Mouse (Mus musculus) brain, embryonic 14.5 days (tissue): ENCODE data around the gene Ptprk. TPM values are rescaled to one million over a fixed set of nuclear protein-coding genes. Genes with fewer than 3 reads are reported as not detected.

ENCODE experiments used
- DNase-seq: peaks from one replicate; pipeline ENCODE4 v3.0.0-alpha.2; 2011; ENCODE audit warnings: low read depth
- CTCF ChIP-seq: fragments of 200-500 bp; IDR thresholded peaks from 2 replicates; pipeline ENCODE4 v1.5.1; 2012; ENCODE audit warnings: inconsistent platforms, mild to moderate bottlenecking, moderate library complexity, borderline replicate concordance; ENCODE audit not compliant: insufficient read depth, insufficient read length; ENCODE audit errors: extremely low read depth
- POLR2A ChIP-seq: fragments of 200-500 bp; IDR thresholded peaks from 2 replicates; pipeline ENCODE4 v1.6.1; 2012; ENCODE audit warnings: mild to moderate bottlenecking, inconsistent platforms, borderline replicate concordance; ENCODE audit not compliant: poor library complexity, insufficient read depth, insufficient read length, severe bottlenecking; ENCODE audit errors: extremely low read depth
- polyA plus RNA-seq: library from polyadenylated mRNA; depleted of rRNA; stranded (reverse); fragments of >200 nt; gene quantifications from 2 replicates; pipeline ENCODE4 v1.2.3, GENCODE M21; 2012

The Ptprk gene
- polyA plus RNA-seq, 1 experiment: 30.8 TPM

GRCm38 (mm10) chr10:28492206-28492605, 417.6 kb downstream of the Ptprk start:
- DNase-seq: peak; percentile 71
- TF ChIP-seq POLR2A (no peak), CTCF (no peak)

DNA sequence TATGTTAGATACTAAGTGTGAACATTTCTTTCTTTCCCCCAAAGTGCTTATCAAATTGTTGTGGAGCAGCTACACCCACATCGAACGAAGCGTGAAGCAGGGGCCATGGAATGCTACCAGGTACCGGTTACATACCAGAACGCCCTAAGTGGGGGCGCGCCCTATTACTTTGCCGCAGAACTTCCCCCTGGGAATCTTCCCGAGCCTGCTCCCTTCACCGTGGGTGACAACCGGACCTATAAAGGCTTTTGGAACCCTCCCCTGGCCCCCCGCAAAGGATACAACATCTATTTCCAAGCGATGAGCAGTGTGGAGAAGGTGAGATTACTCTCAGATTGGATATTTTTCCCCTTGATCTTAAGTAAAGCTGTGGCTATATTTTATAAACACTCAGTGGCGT, 418.2 kb downstream of the Ptprk start:
- DNase-seq: no peak

GRCm38 (mm10) chr10:28493271-28493861, 418.7 kb downstream of the Ptprk start:
- TF ChIP-seq POLR2A: no peak
- TF ChIP-seq CTCF: no peak

More for the DNA sequence above, 418.2 kb downstream of the Ptprk start:
- no peak for TF ChIP-seq POLR2A
- no peak for TF ChIP-seq CTCF

GRCm38 (mm10) chr10:28497791-28498190, 423.2 kb downstream of the Ptprk start:
- DNase-seq: peak; percentile 29
- TF ChIP-seq POLR2A (no peak), CTCF (no peak)

More at GRCm38 (mm10) chr10:28493271-28493861, 418.7 kb downstream of the Ptprk start:
- DNase-seq: peak; percentile 96

DNA sequence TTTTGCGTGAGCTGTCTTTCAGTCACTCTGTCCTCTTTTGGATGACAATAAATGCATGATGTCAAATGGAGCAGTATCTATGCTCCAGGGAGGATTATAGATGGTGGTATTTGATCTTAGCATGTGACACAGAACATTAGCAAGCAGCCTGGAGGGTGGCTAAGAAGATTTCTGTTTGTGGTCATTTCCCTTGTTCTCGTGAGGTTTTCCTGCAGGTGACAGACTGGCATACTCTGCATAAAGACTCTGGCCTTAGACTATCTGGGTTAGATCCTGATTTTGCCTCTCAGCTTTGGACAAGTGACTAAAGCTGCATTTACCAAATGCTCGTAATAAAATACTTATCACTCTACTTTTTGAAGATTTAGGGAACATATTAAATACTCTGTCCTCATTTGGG, 423.9 kb downstream of the Ptprk start:
- TF ChIP-seq POLR2A (no peak), CTCF (no peak)
- no peak for DNase-seq

DNA sequence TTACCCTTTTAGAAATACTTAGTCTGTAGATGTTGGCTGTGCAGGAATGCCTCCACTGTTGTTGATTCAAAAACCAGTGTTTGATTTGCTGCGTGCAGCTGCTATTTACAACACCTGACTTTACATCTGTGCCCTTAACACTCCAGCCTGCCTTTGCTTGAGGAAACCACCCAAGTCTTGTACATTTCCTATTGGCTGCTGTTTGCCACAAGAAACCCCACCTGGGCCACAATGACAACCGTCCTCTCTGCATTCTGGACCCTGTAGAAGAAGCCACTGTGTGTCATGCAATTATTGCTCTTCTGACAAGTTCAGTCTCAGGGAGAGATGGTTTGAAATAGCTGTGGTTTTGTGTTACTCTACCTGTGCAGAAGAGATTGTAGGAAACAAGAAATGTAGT, 439.0 kb downstream of the Ptprk start:
- no peak for DNase-seq
- TF ChIP-seq CTCF (no peak), POLR2A (no peak)

DNA sequence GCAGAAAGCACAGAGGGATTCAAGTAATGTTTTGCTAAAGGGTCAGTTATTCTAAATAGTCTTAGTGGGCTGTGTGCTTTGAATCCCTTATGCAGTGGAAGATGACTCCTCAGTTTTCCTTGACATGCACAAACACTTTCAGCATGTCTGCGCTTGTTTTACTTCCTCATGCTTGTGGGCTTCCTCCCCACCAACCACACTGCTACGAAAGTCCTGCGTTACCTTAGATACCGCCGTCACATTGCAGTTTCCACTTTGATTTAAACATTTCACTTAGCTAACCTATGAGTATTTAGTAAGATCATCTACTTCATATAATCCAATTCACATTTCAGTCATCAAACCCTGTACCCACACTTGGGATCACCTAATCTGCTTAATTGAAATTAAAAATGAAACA, 441.5 kb downstream of the Ptprk start:
- no peak for DNase-seq
- TF ChIP-seq POLR2A (no peak), CTCF (no peak)

GRCm38 (mm10) chr10:28518297-28518696, 443.7 kb downstream of the Ptprk start:
- TF ChIP-seq CTCF: no peak
- no peak for TF ChIP-seq POLR2A
- DNase-seq: no peak

GRCm38 (mm10) chr10:28519861-28520260, 445.2 kb downstream of the Ptprk start:
- DNase-seq: no peak
- TF ChIP-seq POLR2A: no peak
- no peak for TF ChIP-seq CTCF

- TF ChIP-seq POLR2A (no peak), CTCF (no peak)
- peak; percentile 58 for DNase-seq
Observed at GRCm38 (mm10) chr10:28523992-28524735, 449.5 kb downstream of the Ptprk start.

DNA sequence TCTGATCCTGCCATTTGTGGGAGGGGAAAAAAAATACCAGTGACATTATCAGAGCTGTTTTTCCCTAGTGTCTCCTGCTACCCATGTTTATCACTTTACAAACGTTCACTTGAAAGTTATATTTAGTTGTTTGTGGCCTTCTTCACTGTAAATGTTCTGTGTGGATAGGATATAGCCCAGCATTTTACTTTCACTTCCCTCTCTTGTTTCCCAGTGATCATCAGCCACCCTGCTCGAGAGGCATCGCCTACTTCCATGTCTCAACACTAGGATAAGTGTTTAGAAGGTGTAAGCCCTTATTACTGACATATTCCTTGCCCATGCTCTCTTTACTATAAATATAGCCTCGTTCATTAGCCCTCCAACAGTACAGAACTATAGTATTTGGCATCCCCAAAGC, 466.0 kb downstream of the Ptprk start:
- no peak for TF ChIP-seq POLR2A
- no peak for TF ChIP-seq CTCF
- DNase-seq: no peak

DNA sequence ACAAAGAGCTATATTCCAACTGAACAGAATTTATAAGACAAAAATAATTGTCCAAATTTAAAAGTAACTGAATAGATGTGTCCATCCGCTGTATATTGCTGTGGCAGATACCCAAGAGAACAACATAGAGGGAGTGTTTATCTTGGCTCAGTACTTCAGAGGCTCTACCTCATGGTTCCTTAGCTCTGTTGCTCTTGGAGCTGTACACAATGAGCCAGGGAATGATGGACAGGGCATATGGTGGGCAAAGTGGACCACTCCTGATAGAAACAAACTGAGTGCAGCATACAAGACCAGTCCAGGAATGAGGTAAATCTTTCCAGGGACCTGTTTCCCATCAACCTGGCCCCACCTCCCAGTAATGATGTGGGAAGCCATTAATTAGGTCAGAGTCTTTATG, 468.1 kb downstream of the Ptprk start:
- DNase-seq: no peak
- no peak for TF ChIP-seq CTCF
